Comparison of ENCODE assay signal across 10 mouse cellular contexts in the genomic region with DNA sequence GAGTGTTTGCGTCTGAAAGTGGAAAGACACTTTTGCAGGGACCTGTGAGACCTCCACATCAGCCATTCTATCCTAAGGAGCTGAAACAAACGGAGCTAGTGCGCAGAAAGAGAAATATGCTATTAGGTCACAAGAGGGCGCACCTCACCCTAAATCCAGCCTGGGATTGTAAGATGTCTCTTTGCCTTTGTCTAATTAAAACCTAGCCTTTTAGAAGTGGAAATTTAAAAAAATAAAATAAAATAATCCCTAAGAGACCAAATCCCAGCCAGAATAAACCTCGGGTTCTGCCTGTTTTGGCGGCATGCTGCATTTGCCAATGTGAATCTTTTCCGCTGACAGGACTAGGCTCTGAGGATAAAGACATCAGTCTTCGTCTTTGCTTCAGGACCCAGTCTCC. TPM values are rescaled to one million over a fixed set of nuclear protein-coding genes. Genes with fewer than 3 reads are reported as not detected.
DNase-seq lines count a peak whose midpoint lies in the region; ATAC-seq and TF ChIP-seq lines count a peak whose summit lies in the region.
"Had no signal": no experiment of that assay in that cellular context is flagged by ENCODE, and none has a peak within 500 bp of the region (broad histone marks: within the 10 kb centered on the region; RNA-seq: fewer than 3 reads in every experiment).

No protein-coding gene starts in this region.

- H3K4me3 ChIP-seq in intestine, postnatal 0 days (ENCODE audit: low read depth, low read length): no peak overlapping the region
- no peak overlapping the region for H3K4me3 ChIP-seq in intestine, embryonic 16.5 days (ENCODE audit: low read length)
- H3K4me3 ChIP-seq in G1E (ENCODE audit: low read depth, low read length): no peak overlapping the region
- no peak overlapping the region for H3K4me3 ChIP-seq in hindbrain, embryonic 15.5 days
- H3K4me3 ChIP-seq: erythroblast, embryonic 14.5 days; liver, embryonic 15.5 days had no signal

- no peak overlapping the region for H3K9ac ChIP-seq in intestine, postnatal 0 days (ENCODE audit: low read depth, low read length)
- H3K9ac ChIP-seq in intestine, embryonic 16.5 days (ENCODE audit: low read depth, low read length): no peak overlapping the region
- no peak overlapping the region for H3K9ac ChIP-seq in hindbrain, embryonic 15.5 days
- H3K9ac ChIP-seq: liver, embryonic 15.5 days had no signal

- 20% methylated on average over 8 of the region's 8 CpGs for WGBS in intestine, postnatal 0 days
- WGBS in intestine, embryonic 16.5 days: 20% methylated on average over 8 of the region's 8 CpGs
- 19% methylated on average over 8 of the region's 8 CpGs for WGBS in hindbrain, embryonic 15.5 days

- TF ChIP-seq CTCF in intestine, postnatal 0 days (IDR thresholded peaks at IDR 0.05; ENCODE audit: low read depth): peak; percentile 87
- TF ChIP-seq CTCF in G1E (IDR thresholded peaks at IDR 0.05; ENCODE audit: low read depth, low read length): peak; percentile 46; the same call in 1 of the 2 replicates

- H3K27me3 ChIP-seq in intestine, postnatal 0 days (replicated peaks; ENCODE audit: control insufficient read depth, insufficient read depth, low read length): no peaks in the 10 kb centered on the region
- H3K27me3 ChIP-seq in intestine, embryonic 16.5 days (replicated peaks; ENCODE audit: control insufficient read depth, insufficient read depth, low read length): no peaks in the 10 kb centered on the region
- peaks cover 10% of the 10 kb centered on the region for H3K27me3 ChIP-seq in G1E (ENCODE audit: insufficient read depth, low read length)
- H3K27me3 ChIP-seq in hindbrain, embryonic 15.5 days: no peaks in the 10 kb centered on the region

- no peak overlapping the region for H3K27ac ChIP-seq in intestine, postnatal 0 days (ENCODE audit: low read depth, low read length)
- H3K27ac ChIP-seq in intestine, embryonic 16.5 days (ENCODE audit: low read length): no peak overlapping the region
- no peak overlapping the region for H3K27ac ChIP-seq in hindbrain, embryonic 15.5 days (replicated peaks)
- H3K27ac ChIP-seq: liver, embryonic 15.5 days had no signal

- no peaks in the 10 kb centered on the region for H3K9me3 ChIP-seq in intestine, postnatal 0 days (ENCODE audit: control insufficient read depth)
- H3K9me3 ChIP-seq in intestine, embryonic 16.5 days (ENCODE audit: control insufficient read depth, low read length): no peaks in the 10 kb centered on the region
- no peaks in the 10 kb centered on the region for H3K9me3 ChIP-seq in G1E (replicated peaks)
- H3K9me3 ChIP-seq in hindbrain, embryonic 15.5 days: no peaks in the 10 kb centered on the region
- H3K9me3 ChIP-seq: liver, embryonic 15.5 days had no signal

- H3K4me1 ChIP-seq in intestine, postnatal 0 days (replicated peaks; ENCODE audit: control insufficient read depth, insufficient read depth, low read length): no peaks in the 10 kb centered on the region
- peaks cover 20% of the 10 kb centered on the region for H3K4me1 ChIP-seq in intestine, embryonic 16.5 days (ENCODE audit: control insufficient read depth, insufficient read depth, low read length)
- peaks cover 25% of the 10 kb centered on the region for H3K4me1 ChIP-seq in G1E (ENCODE audit: insufficient read depth, low read depth, low read length)
- H3K4me1 ChIP-seq in hindbrain, embryonic 15.5 days (replicated peaks): peaks cover 21% of the 10 kb centered on the region

- no peaks in the 10 kb centered on the region for H3K36me3 ChIP-seq in intestine, postnatal 0 days (ENCODE audit: control insufficient read depth, insufficient read depth)
- H3K36me3 ChIP-seq in intestine, embryonic 16.5 days (ENCODE audit: control insufficient read depth, insufficient read depth, low read length): no peaks in the 10 kb centered on the region
- peaks cover 2% of the 10 kb centered on the region for H3K36me3 ChIP-seq in G1E (replicated peaks)
- no peaks in the 10 kb centered on the region for H3K36me3 ChIP-seq in hindbrain, embryonic 15.5 days
- H3K36me3 ChIP-seq: liver, embryonic 15.5 days had no signal

- ATAC-seq in intestine, postnatal 0 days: no peak
- no peak for ATAC-seq in intestine, embryonic 16.5 days
- no peak for ATAC-seq in G1E (ENCODE audit: extremely low read depth, insufficient number of reproducible peaks, low FRiP score, poor library complexity, severe bottlenecking)
- no peak for ATAC-seq in hindbrain, embryonic 15.5 days (ENCODE audit: low FRiP score, low read depth)

- DNase-seq in G1E (ENCODE audit: low spot score): peak; percentile 41
- peak; percentile 29 for DNase-seq in cerebellum, adult 11-12 months
- peak; percentile 58 for DNase-seq in lung, postnatal 14 days
- DNase-seq in thymus, postnatal 25 days: peak; percentile 53
- DNase-seq in frontal cortex, postnatal 25 days (ENCODE audit: low spot score in 2 of 2): no peak

- H3K4me2 ChIP-seq in intestine, postnatal 0 days (replicated peaks; ENCODE audit: low read depth): no peak overlapping the region
- H3K4me2 ChIP-seq in intestine, embryonic 16.5 days (ENCODE audit: low read depth, low read length): no peak overlapping the region
- H3K4me2 ChIP-seq in hindbrain, embryonic 15.5 days: peak overlapping the region; percentile 11; the same call in 1 of the 2 replicates
- H3K4me2 ChIP-seq: liver, embryonic 15.5 days had no signal

RNA-seq across cellular contexts. Expression of a gene that starts 3.4 kb away (rescaled TPM):
- 0.87 and 1.0 TPM in 2 replicates for polyA plus RNA-seq in intestine, postnatal 0 days (2015; fragmentation: Nextera tagmentation; extraction: Ambion mirVana)
- polyA plus RNA-seq in intestine, embryonic 16.5 days (2015; fragmentation: Nextera tagmentation; extraction: Ambion mirVana): 2.3 and 2.8 TPM in 2 replicates
- total RNA-seq in G1E (2014; fragmentation: Nextera tagmentation): 6.1 and 6.3 TPM in 2 replicates
- total RNA-seq in G1E (2017): 5.7 and 6.1 TPM in 2 replicates
- 2.8 and 3.2 TPM in 2 replicates for polyA plus RNA-seq in G1E (2012)
- 4.2 and 4.8 TPM in 2 replicates for polyA plus RNA-seq in hindbrain, embryonic 15.5 days (2015; fragmentation: Nextera tagmentation; extraction: Ambion mirVana)

RNA-seq across cellular contexts. Expression of a gene that starts 5.1 kb away (rescaled TPM):
- 2.1 and 2.5 TPM in 2 replicates for polyA plus RNA-seq in intestine, postnatal 0 days (2015; fragmentation: Nextera tagmentation; extraction: Ambion mirVana)
- 2.2 and 2.5 TPM in 2 replicates for polyA plus RNA-seq in intestine, embryonic 16.5 days (2015; fragmentation: Nextera tagmentation; extraction: Ambion mirVana)
- total RNA-seq in G1E (2014; fragmentation: Nextera tagmentation): not detected in 2 replicates
- 0.12 TPM in 1 of 2 replicates, not detected in the other for total RNA-seq in G1E (2017)
- polyA plus RNA-seq in G1E (2012): not detected in 2 replicates
- polyA plus RNA-seq in hindbrain, embryonic 15.5 days (2015; fragmentation: Nextera tagmentation; extraction: Ambion mirVana): 1.5 and 2.0 TPM in 2 replicates

RNA-seq across cellular contexts. Expression of a gene that starts 41.2 kb away (rescaled TPM):
- polyA plus RNA-seq in intestine, postnatal 0 days (2015; fragmentation: Nextera tagmentation; extraction: Ambion mirVana): 22.9 and 25.4 TPM in 2 replicates
- polyA plus RNA-seq in intestine, embryonic 16.5 days (2015; fragmentation: Nextera tagmentation; extraction: Ambion mirVana): 9.9 and 10.3 TPM in 2 replicates
- total RNA-seq in G1E (2014; fragmentation: Nextera tagmentation) (58.8 and 63.5 TPM in 2 replicates), G1E (2017) (16.2 and 17.5 TPM in 2 replicates)
- polyA plus RNA-seq in G1E (2012): 121 and 131 TPM in 2 replicates
- 67.0 and 71.5 TPM in 2 replicates for polyA plus RNA-seq in hindbrain, embryonic 15.5 days (2015; fragmentation: Nextera tagmentation; extraction: Ambion mirVana)

Comparison
In these comparisons a context has a peak if more than half of its experiments do, and no peak if none do; other contexts are left out.
1. DNase-seq: peak in G1E (single experiment), cerebellum, adult 11-12 months (single experiment), lung, postnatal 14 days (single experiment) and thymus, postnatal 25 days (single experiment); none in frontal cortex, postnatal 25 days (0 of 2).